Mouse (Mus musculus) embryonic facial prominence, embryonic 10.5 days (tissue): ENCODE measurements at regions not wholly inside any gene's neighbourhood (a gene's known extent, or its start where the extent isn't known, plus 50 kb on each side); places are given as distances from the start of the nearest gene placed in this dataset.
"Not testable (repeated sequence)": the region's sequence is repeated elsewhere in the genome, so short reads cannot be mapped to it uniquely, and the experiment has no call there.

ENCODE experiments used
- DNase-seq: peaks from one replicate; pipeline ENCODE4 v3.0.0-alpha.2; 2017; ENCODE audit warnings: low spot score
- H3K27ac ChIP-seq: fragments of 300-500 bp; sonication (generic); replicated peaks from 2 replicates; pipeline ENCODE4 v1.5.1; 2016; ENCODE audit warnings: mild to moderate bottlenecking
- H3K27me3 ChIP-seq: fragments of 300-500 bp; sonication (generic); replicated peaks from 2 replicates; pipeline ENCODE4 v1.6.1; 2016; ENCODE audit warnings: low read depth, mild to moderate bottlenecking; ENCODE audit not compliant: poor library complexity, severe bottlenecking
- H3K36me3 ChIP-seq: fragments of 300-500 bp; sonication (generic); replicated peaks from 2 replicates; pipeline ENCODE4 v1.6.1; 2016; ENCODE audit warnings: mild to moderate bottlenecking, moderate library complexity
- H3K4me1 ChIP-seq: fragments of 300-500 bp; sonication (generic); 2 replicates; pipeline ENCODE4 v1.6.1; 2016
- H3K4me3 ChIP-seq: fragments of 300-500 bp; sonication (generic); 2 replicates; pipeline ENCODE4 v1.5.1; 2016; ENCODE audit warnings: mild to moderate bottlenecking, moderate library complexity
- H3K9me3 ChIP-seq: fragments of 300-500 bp; sonication (generic); 2 replicates; pipeline ENCODE4 v1.6.1; 2016; ENCODE audit warnings: mild to moderate bottlenecking
- WGBS: fragments of 180-500 bp; shearing (Covaris S2); methylation state at CpG from one replicate; pipeline ENCODE4 v1.1.7; 2016; 5-methylcytosine and 5-hydroxymethylcytosine counted together

DNA sequence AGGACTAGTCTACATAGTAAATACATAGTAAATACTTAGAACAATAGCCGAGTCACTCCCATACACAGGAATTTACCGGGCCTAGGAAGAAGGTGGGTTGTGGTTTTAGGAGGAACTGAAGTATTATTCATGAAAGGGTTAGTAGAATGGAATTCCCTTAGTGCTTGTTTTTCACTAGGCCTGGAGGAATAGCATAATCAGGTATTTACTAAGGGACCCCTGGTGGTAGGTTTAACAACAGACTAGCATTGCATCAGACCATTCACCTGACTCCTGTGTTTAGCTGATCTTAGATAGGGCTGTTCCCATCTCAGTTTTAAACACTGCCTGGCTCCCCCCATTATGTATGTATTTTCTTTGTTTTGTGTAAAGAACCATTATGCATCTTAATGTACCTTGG, 339.0 kb downstream of the Dync2h1 start:
- 84% methylated on average over 2 of the region's 2 CpGs for WGBS
- H3K27me3 ChIP-seq, H3K4me1 ChIP-seq, H3K9me3 ChIP-seq, H3K4me3 ChIP-seq, H3K36me3 ChIP-seq, DNase-seq, H3K27ac ChIP-seq: not testable (repeated sequence)

DNA sequence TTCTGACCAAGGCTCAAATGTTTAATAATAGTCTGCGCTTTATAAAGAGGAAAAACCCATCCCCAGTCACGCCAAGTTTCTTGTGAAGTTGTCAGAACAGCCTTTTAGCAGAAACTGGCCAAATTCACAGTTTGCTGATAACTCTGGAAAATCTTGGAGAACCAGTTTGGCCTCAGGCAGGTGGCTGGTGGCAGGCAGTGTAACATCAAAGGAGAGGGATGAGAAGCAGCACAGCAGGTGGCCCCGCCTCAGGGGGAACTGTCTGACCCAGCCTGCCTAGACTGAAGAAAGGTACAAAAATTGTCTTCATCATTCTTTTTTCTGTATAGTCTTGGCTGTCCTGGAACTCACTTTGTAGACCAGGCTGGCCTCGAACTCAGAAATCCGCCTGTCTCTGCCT, 349.3 kb downstream of the Dync2h1 start:
- not testable (repeated sequence) for H3K4me3 ChIP-seq, H3K27ac ChIP-seq, H3K36me3 ChIP-seq, H3K9me3 ChIP-seq, H3K4me1 ChIP-seq, H3K27me3 ChIP-seq
- peak; percentile 15 for DNase-seq
- WGBS, result 75% methylated on average over 5 of the region's 5 CpGs

GRCm38 (mm10) chr9:6834470-6834869, 349.8 kb downstream of the Dync2h1 start:
- H3K4me1 ChIP-seq, result no peaks in the 10 kb centered on the region
- no peaks in the 10 kb centered on the region for H3K27me3 ChIP-seq
- H3K27ac ChIP-seq, result no peak overlapping the region
- no peak for DNase-seq
- no peaks in the 10 kb centered on the region for H3K9me3 ChIP-seq
- H3K4me3 ChIP-seq, result no peak overlapping the region
- 67% methylated on average over 5 of the region's 5 CpGs for WGBS
- no peaks in the 10 kb centered on the region for H3K36me3 ChIP-seq

DNA sequence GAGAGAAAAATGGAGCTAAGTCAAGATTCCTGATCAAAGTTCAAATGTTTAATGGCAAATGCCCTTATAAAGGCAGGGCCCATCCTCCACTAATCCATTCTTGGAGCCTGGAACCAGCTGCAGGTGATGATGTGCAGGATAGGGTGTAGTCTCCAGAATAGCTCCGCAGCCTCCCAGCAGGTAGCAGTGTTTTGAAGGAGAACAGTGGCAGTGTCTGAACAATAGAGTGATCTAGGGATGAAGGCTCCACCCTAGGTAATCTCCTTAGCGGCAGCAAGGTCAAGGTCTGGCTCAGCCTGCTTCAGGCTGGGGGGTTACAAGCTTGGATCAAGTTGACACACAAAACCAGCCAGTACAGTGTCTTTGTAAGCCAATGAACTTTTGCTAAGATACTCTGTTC, 351.4 kb downstream of the Dync2h1 start:
- Histone ChIP-seq H3K27me3 (no peaks in the 10 kb centered on the region), H3K4me3 (no peak overlapping the region), H3K9me3 (no peaks in the 10 kb centered on the region), H3K36me3 (no peaks in the 10 kb centered on the region), H3K27ac (no peak overlapping the region), H3K4me1 (no peaks in the 10 kb centered on the region)
- DNase-seq, result no peak
- 24% methylated on average over 2 of the region's 2 CpGs for WGBS

- not testable (repeated sequence) for DNase-seq, H3K9me3 ChIP-seq, H3K36me3 ChIP-seq, H3K4me3 ChIP-seq, H3K27ac ChIP-seq, H3K4me1 ChIP-seq, H3K27me3 ChIP-seq
- 69% methylated on average over 6 of the region's 6 CpGs for WGBS
Observed at GRCm38 (mm10) chr9:6831642-6832041, 352.6 kb downstream of the Dync2h1 start.

- Histone ChIP-seq H3K27ac (no peak overlapping the region), H3K36me3 (no peaks in the 10 kb centered on the region), H3K4me3 (no peak overlapping the region), H3K9me3 (no peaks in the 10 kb centered on the region), H3K27me3 (no peaks in the 10 kb centered on the region), H3K4me1 (no peaks in the 10 kb centered on the region)
- DNase-seq, result no peak
- 91% methylated on average over 3 of the region's 3 CpGs for WGBS
Observed at GRCm38 (mm10) chr9:6826581-6826980, 357.7 kb downstream of the Dync2h1 start.

DNA sequence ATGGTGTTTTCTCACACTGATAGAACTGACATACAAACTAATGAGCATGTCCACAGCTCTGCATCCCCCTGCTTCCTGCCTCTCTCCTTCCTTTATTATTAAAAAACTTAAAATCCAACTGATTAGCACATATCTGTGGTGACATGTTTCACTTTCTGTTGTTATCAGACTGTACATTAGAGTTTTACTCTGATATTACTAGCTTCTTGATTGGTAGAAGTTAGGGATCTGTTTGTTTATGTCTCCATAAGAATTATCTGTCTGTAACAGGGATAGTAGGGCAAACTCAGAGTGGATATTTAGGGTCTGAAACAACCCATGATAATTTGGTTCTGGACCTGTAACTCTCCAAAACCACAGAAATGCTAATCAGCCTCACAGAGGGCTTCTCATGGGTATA, 358.6 kb downstream of the Dync2h1 start:
- Histone ChIP-seq H3K9me3 (no peaks in the 10 kb centered on the region), H3K27me3 (no peaks in the 10 kb centered on the region), H3K4me3 (no peak overlapping the region), H3K36me3 (no peaks in the 10 kb centered on the region), H3K4me1 (no peaks in the 10 kb centered on the region), H3K27ac (no peak overlapping the region)
- no peak for DNase-seq

DNA sequence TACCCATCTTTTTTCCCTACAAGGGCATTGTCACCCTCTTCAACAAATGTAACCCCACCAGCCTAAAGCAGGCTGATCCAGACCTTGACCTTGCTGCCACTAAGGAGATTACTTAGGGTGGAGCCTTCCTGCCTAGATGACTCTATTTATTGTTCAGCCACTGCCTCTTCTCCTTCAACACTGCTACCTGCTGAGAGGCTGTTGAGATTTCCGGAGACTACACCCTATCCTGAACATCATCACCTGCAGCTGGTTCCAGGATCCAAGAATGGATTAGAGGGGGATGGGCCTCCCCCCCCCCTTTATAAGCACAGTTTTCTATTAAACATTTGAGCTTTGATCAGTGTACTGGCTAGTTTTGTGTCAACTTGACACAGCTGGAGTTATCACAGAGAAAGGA, 360.3 kb downstream of the Dync2h1 start:
- WGBS, result 70% methylated on average over 1 of the region's 1 CpGs
- H3K27ac ChIP-seq, H3K27me3 ChIP-seq, H3K9me3 ChIP-seq, H3K36me3 ChIP-seq, H3K4me1 ChIP-seq, H3K4me3 ChIP-seq, DNase-seq: not testable (repeated sequence)

DNA sequence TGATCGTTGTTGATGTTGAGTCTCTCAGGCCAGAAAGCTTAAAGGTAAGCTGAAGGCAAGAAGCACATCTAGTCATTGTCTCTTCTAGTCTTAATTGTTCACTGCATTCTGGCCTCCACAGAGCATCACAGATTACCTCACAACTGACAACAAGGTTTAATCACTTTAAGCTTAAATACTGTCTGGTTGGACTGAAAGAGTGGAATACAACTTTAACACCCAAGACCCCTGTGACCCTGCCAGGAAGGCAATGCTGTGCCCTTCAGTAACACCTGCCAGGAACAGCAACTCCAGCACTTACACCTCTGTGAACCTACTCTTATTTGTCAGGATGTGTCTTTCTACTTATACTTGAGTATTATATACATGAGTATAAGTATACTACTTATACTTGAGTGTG, 360.7 kb downstream of the Dync2h1 start:
- no peak for DNase-seq
- H3K4me1 ChIP-seq, result no peaks in the 10 kb centered on the region
- H3K4me3 ChIP-seq, result no peak overlapping the region
- no peaks in the 10 kb centered on the region for H3K9me3 ChIP-seq
- H3K27me3 ChIP-seq, result no peaks in the 10 kb centered on the region
- H3K36me3 ChIP-seq, result no peaks in the 10 kb centered on the region
- no peak overlapping the region for H3K27ac ChIP-seq
- 82% methylated on average over 1 of the region's 1 CpGs for WGBS

- Histone ChIP-seq H3K4me1 (no peaks in the 10 kb centered on the region), H3K4me3 (no peak overlapping the region), H3K36me3 (no peaks in the 10 kb centered on the region), H3K27me3 (no peaks in the 10 kb centered on the region), H3K9me3 (peaks cover 5% of the 10 kb centered on the region; the same call in 1 of the 2 replicates), H3K27ac (no peak overlapping the region)
- 44% methylated on average over 2 of the region's 2 CpGs for WGBS
- DNase-seq, result no peak
Observed at GRCm38 (mm10) chr9:6776671-6777070, 407.6 kb downstream of the Dync2h1 start.

- Histone ChIP-seq H3K9me3 (no peaks in the 10 kb centered on the region), H3K4me3 (no peak overlapping the region), H3K36me3 (no peaks in the 10 kb centered on the region), H3K27ac (no peak overlapping the region), H3K4me1 (no peaks in the 10 kb centered on the region), H3K27me3 (no peaks in the 10 kb centered on the region)
- DNase-seq, result no peak
- WGBS, result 88% methylated on average over 1 of the region's 1 CpGs
Observed at GRCm38 (mm10) chr9:6741478-6741877, 442.8 kb downstream of the Dync2h1 start.

GRCm38 (mm10) chr9:6736411-6736810, 447.8 kb downstream of the Dync2h1 start:
- WGBS, result 64% methylated on average over 1 of the region's 1 CpGs
- DNase-seq, result no peak
- Histone ChIP-seq H3K27ac (no peak overlapping the region), H3K4me1 (no peaks in the 10 kb centered on the region), H3K4me3 (no peak overlapping the region), H3K36me3 (no peaks in the 10 kb centered on the region), H3K9me3 (no peaks in the 10 kb centered on the region), H3K27me3 (no peaks in the 10 kb centered on the region)

- no peak for DNase-seq
- H3K27me3 ChIP-seq, result no peaks in the 10 kb centered on the region
- WGBS, result 25% methylated on average over 1 of the region's 1 CpGs
- H3K4me1 ChIP-seq, result no peaks in the 10 kb centered on the region
- no peaks in the 10 kb centered on the region for H3K36me3 ChIP-seq
- H3K27ac ChIP-seq, result no peak overlapping the region
- H3K9me3 ChIP-seq, result no peaks in the 10 kb centered on the region
- no peak overlapping the region for H3K4me3 ChIP-seq
Observed at GRCm38 (mm10) chr9:6726411-6726810, 456.8 kb upstream of the Ddi1 start.

DNA sequence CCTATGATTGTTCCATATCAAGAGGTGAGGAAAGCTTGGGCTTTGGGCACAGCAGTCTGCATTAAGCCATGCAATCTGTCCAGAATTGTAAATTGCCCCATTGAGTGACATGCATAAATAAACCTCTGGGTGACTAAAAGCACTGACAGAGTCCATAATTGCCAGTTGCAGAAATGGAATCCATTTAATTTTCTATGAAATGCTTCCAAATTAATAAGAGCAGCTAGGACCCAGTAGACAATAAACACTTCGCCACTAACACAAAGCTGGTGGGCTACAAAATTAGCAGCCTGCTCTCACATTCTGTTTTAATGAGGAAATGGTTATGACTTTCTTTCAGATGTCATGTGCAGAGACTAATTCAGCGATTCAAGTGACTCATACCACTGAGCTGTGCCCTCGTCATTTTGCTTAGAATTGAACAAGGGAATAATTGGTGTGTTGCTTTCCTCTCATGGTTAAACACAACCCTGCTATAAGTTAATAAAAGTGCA, 407.6 kb upstream of the Ddi1 start:
- Histone ChIP-seq H3K4me3 (no peak overlapping the region), H3K27ac (no peak overlapping the region), H3K9me3 (no peaks in the 10 kb centered on the region), H3K27me3 (no peaks in the 10 kb centered on the region), H3K4me1 (no peaks in the 10 kb centered on the region), H3K36me3 (no peaks in the 10 kb centered on the region)
- no peak for DNase-seq
- WGBS, result 76% methylated on average over 3 of the region's 3 CpGs
